ENCODE assay signal across 12 mouse cellular contexts in the genomic region with DNA sequence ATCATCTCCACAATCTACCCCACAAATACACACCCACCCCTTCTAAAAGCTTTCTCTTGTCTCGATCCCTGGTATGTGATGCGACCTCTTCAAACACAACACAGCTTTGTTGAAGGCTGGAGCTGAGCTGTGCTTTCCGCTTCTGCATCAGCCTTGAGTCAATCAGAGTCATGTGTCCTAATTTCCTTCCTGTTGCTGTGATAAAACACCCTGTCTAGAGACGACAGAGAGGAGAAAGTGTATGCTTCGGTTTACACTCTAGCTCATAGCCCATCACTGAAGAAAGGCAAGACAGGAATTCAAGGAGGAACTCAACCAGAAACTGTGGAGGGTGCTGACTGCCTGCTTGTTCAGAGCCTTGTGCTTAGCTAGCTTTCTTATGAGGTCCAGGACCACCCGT. TPM values are rescaled to one million over a fixed set of nuclear protein-coding genes. Genes with fewer than 3 reads are reported as not detected.
DNase-seq lines count a peak whose midpoint lies in the region; ATAC-seq lines count a peak whose summit lies in the region.
"Had no signal": no experiment of that assay in that cellular context is flagged by ENCODE, and none has a peak within 500 bp of the region (broad histone marks: within the 10 kb centered on the region; RNA-seq: fewer than 3 reads in every experiment).

No protein-coding gene starts in this region.

- H3K36me3 ChIP-seq in kidney, embryonic 16.5 days (ENCODE audit: insufficient read depth, low read length): no peaks in the 10 kb centered on the region
- H3K36me3 ChIP-seq in megakaryocyte, embryonic 14.5 days (replicated peaks; ENCODE audit: low read length): peaks cover 79% of the 10 kb centered on the region
- H3K36me3 ChIP-seq: midbrain, embryonic 15.5 days had no signal

- intact Hi-C loops in heart, postnatal 25 days (cut with DNase I): no loop called here

- H3K4me1 ChIP-seq in kidney, embryonic 16.5 days (ENCODE audit: insufficient read depth, low read length): peaks cover 22% of the 10 kb centered on the region
- H3K4me1 ChIP-seq in megakaryocyte, embryonic 14.5 days: peaks cover 87% of the 10 kb centered on the region

- H3K4me2 ChIP-seq in kidney, embryonic 16.5 days (replicated peaks; ENCODE audit: low read depth, low read length): no peak overlapping the region
- H3K4me2 ChIP-seq: liver, embryonic 13.5 days; midbrain, embryonic 15.5 days had no signal

- no peaks in the 10 kb centered on the region for H3K27me3 ChIP-seq in kidney, embryonic 16.5 days (ENCODE audit: insufficient read depth, low read length)
- H3K27me3 ChIP-seq in megakaryocyte, embryonic 14.5 days (replicated peaks): no peaks in the 10 kb centered on the region
- H3K27me3 ChIP-seq: liver, embryonic 13.5 days; midbrain, embryonic 15.5 days had no signal

- peak; percentile 21 to 37 for DNase-seq in heart, adult 18-20 months
- DNase-seq in heart, postnatal 25 days (ENCODE audit: low spot score): no peak
- DNase-seq in kidney, postnatal 36 days: no peak
- no peak for DNase-seq in adrenal gland, adult (ENCODE audit: inconsistent age in 2 of 2, low spot score in 1 of 2)
- DNase-seq in frontal cortex, postnatal 14 days (ENCODE audit: low spot score in 2 of 2): no peak
- DNase-seq: forebrain, postnatal 0 days; kidney, adult 18-20 months; liver, embryonic 13.5 days had no signal

- 0 out of 2 replicates have a peak overlapping the region, but pooled peaks have one; percentile 31 for H3K27ac ChIP-seq in kidney, embryonic 16.5 days (ENCODE audit: low read length)

- H3K9me3 ChIP-seq in kidney, embryonic 16.5 days (ENCODE audit: low read length): no peaks in the 10 kb centered on the region
- H3K9me3 ChIP-seq in megakaryocyte, embryonic 14.5 days: no peaks in the 10 kb centered on the region
- H3K9me3 ChIP-seq: liver, embryonic 13.5 days; midbrain, embryonic 15.5 days had no signal

- 66% methylated on average over 6 of the region's 6 CpGs for whole genome bisulfite sequencing in kidney, embryonic 16.5 days

- no peak overlapping the region for H3K9ac ChIP-seq in kidney, embryonic 16.5 days (replicated peaks; ENCODE audit: low read length)
- H3K9ac ChIP-seq: forebrain, postnatal 0 days; liver, embryonic 13.5 days; midbrain, embryonic 15.5 days had no signal

- ATAC-seq in kidney, embryonic 16.5 days (ENCODE audit: low FRiP score, low TSS enrichment): no peak
- peak; percentile 83 for ATAC-seq in activated CD4-positive, CD25-positive, alpha-beta regulatory T cell, adult 4 months
- ATAC-seq: forebrain, postnatal 0 days; midbrain, embryonic 15.5 days had no signal

- no peak overlapping the region for H3K4me3 ChIP-seq in kidney, embryonic 16.5 days (ENCODE audit: low read length)
- peak overlapping the region; percentile 57 for H3K4me3 ChIP-seq in megakaryocyte, embryonic 14.5 days (replicated peaks)
- H3K4me3 ChIP-seq: liver, embryonic 13.5 days; midbrain, embryonic 15.5 days had no signal

RNA-seq across cellular contexts. Expression of gene Fnbp1, which starts 33.6 kb away (rescaled TPM):
- 10 to 100 TPM; 52.3 to 62.0 TPM for total RNA-seq in heart, adult 18-20 months (2021)
- 10 to 100 TPM; 50.0 to 53.4 TPM for total RNA-seq in heart, postnatal 25 days (2021)
- 19.4 and 24.3 TPM in 2 replicates for polyA plus RNA-seq in kidney, embryonic 16.5 days (2015; fragmentation: Nextera tagmentation; extraction: Ambion mirVana)
- polyA plus RNA-seq in activated CD4-positive, CD25-positive, alpha-beta regulatory T cell, adult 4 months (2017; shearing (Covaris generic)): 100 to 1,000 TPM in 1 of 2 experiments, 10 to 100 TPM in 1; 99.6 to 101 TPM
- 44.7 and 52.5 TPM in 2 replicates for polyA plus RNA-seq in megakaryocyte, embryonic 14.5 days (2012; ENCODE audit: insufficient read depth, low replicate concordance)

RNA-seq across cellular contexts. Expression of gene Gpr107, which starts 43.9 kb away (rescaled TPM):
- 10 to 100 TPM; 26.2 to 27.4 TPM for total RNA-seq in heart, adult 18-20 months (2021)
- total RNA-seq in heart, postnatal 25 days (2021): 10 to 100 TPM; 33.1 to 35.1 TPM
- 38.3 and 41.6 TPM in 2 replicates for polyA plus RNA-seq in kidney, embryonic 16.5 days (2015; fragmentation: Nextera tagmentation; extraction: Ambion mirVana)
- 10 to 100 TPM; 44.8 to 45.0 TPM for polyA plus RNA-seq in activated CD4-positive, CD25-positive, alpha-beta regulatory T cell, adult 4 months (2017; shearing (Covaris generic))
- 5.0 and 11.9 TPM in 2 replicates for polyA plus RNA-seq in megakaryocyte, embryonic 14.5 days (2012; ENCODE audit: insufficient read depth, low replicate concordance)

Comparison
In these comparisons a context has a peak if more than half of its experiments do, and no peak if none do; other contexts are left out.
1. DNase-seq: peak in heart, adult 18-20 months (2 of 2); none in heart, postnatal 25 days (single experiment), kidney, postnatal 36 days (0 of 2), adrenal gland, adult (0 of 2) and frontal cortex, postnatal 14 days (0 of 2).